ENCODE assay signal across 7 mouse cellular contexts in the genomic region with DNA sequence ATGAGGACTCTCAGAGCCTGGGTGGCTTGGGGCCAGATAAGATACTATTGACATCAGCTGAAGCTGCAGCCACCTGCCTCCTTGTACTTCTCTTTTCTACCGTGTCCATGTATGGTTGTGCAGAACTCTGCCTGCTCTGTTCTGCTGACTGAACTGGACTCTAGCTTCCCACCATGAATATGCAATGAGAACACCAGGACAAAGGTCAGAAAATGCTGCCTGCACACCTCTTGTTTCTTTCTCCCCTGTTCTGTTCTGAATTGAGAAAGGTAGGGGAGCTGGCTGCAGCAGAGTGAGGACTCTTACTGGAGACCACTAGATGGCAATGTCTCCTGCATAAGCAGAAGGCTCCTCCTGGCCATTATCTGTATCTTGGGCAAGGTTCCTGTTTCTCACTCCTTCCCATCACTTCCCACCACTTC. TPM values are rescaled to one million over a fixed set of nuclear protein-coding genes. Genes with fewer than 3 reads are reported as not detected.
DNase-seq lines count a peak whose midpoint lies in the region; ATAC-seq and TF ChIP-seq lines count a peak whose summit lies in the region.

No protein-coding gene starts in this region.

- no peaks in the 10 kb centered on the region for H3K4me1 ChIP-seq in neural tube, embryonic 14.5 days (ENCODE audit: control insufficient read depth, insufficient read depth, low read length)
- no peaks in the 10 kb centered on the region for H3K4me1 ChIP-seq in kidney, postnatal 0 days (replicated peaks; ENCODE audit: insufficient read depth, low read length)

- no peak overlapping the region for H3K4me2 ChIP-seq in neural tube, embryonic 14.5 days (ENCODE audit: low read depth, low read length)
- H3K4me2 ChIP-seq in kidney, postnatal 0 days (ENCODE audit: low read length): no peak overlapping the region

- H3K9me3 ChIP-seq in neural tube, embryonic 14.5 days (ENCODE audit: control insufficient read depth, low read length): no peaks in the 10 kb centered on the region
- no peaks in the 10 kb centered on the region for H3K9me3 ChIP-seq in kidney, postnatal 0 days (replicated peaks; ENCODE audit: low read length)

- no peaks in the 10 kb centered on the region for H3K27me3 ChIP-seq in neural tube, embryonic 14.5 days (ENCODE audit: control insufficient read depth, insufficient read depth, low read length)
- no peaks in the 10 kb centered on the region for H3K27me3 ChIP-seq in kidney, postnatal 0 days (ENCODE audit: insufficient read depth, low read length)

- peak; percentile 89 for TF ChIP-seq CTCF in kidney, postnatal 0 days (IDR thresholded peaks at IDR 0.05; ENCODE audit: low read depth)

- H3K9ac ChIP-seq in neural tube, embryonic 14.5 days (replicated peaks; ENCODE audit: low read depth, low read length): no peak overlapping the region
- H3K9ac ChIP-seq in kidney, postnatal 0 days (ENCODE audit: low read depth, low read length): no peak overlapping the region

- no peak overlapping the region for H3K4me3 ChIP-seq in neural tube, embryonic 14.5 days (ENCODE audit: low read depth, low read length)
- H3K4me3 ChIP-seq in kidney, postnatal 0 days (replicated peaks; ENCODE audit: low read depth, low read length): no peak overlapping the region

- ATAC-seq in neural tube, embryonic 14.5 days (ENCODE audit: low read depth): 0 out of 2 replicates have a peak, but pooled peaks have one; percentile 21
- ATAC-seq in erythroblast, adult 5-6 weeks (replicated peaks; ENCODE audit: low FRiP score, poor library complexity, severe bottlenecking): peak; percentile 42; the same call in 1 of the 2 replicates
- ATAC-seq in kidney, postnatal 0 days (replicated peaks; ENCODE audit: low FRiP score, low read depth): peak; percentile 87
- ATAC-seq in megakaryocyte, adult 5-6 weeks (ENCODE audit: poor library complexity, severe bottlenecking): peak; percentile 81

- no peak overlapping the region for H3K27ac ChIP-seq in neural tube, embryonic 14.5 days (ENCODE audit: low read depth, low read length)
- H3K27ac ChIP-seq in kidney, postnatal 0 days: no peak overlapping the region

- 88% methylated on average over 1 of the region's 1 CpGs for WGBS in neural tube, embryonic 14.5 days
- WGBS in kidney, postnatal 0 days: 50% methylated on average over 1 of the region's 1 CpGs

- DNase-seq in neural tube, embryonic 10.5 days (ENCODE audit: extremely low spot score, low spot score): no peak
- peak; percentile 22 to 43 for DNase-seq in adrenal gland, postnatal 36 days
- DNase-seq in kidney, postnatal 0 days (ENCODE audit: low spot score): peak; percentile 76
- peak; percentile 37 for DNase-seq in thymus, postnatal 25 days

- H3K36me3 ChIP-seq in neural tube, embryonic 14.5 days (ENCODE audit: control insufficient read depth, insufficient read depth, low read length): no peaks in the 10 kb centered on the region
- no peaks in the 10 kb centered on the region for H3K36me3 ChIP-seq in kidney, postnatal 0 days (ENCODE audit: insufficient read depth, low read length)

RNA-seq across cellular contexts. Expression of gene Slc6a20b, which starts 6.3 kb away (rescaled TPM):
- 0.46 and 0.52 TPM in 2 replicates for polyA plus RNA-seq in neural tube, embryonic 14.5 days (2014; fragmentation: Nextera tagmentation; extraction: Ambion mirVana)
- not detected for total RNA-seq in adrenal gland, postnatal 36 days (2021)
- total RNA-seq in erythroblast, adult 5-6 weeks (2015; ENCODE audit: low replicate concordance): 1.0 TPM in 1 of 2 replicates, not detected in the other
- total RNA-seq in erythroblast, adult 5-6 weeks (2017; ENCODE audit: low replicate concordance): 1.3 and 1.4 TPM in 2 replicates
- polyA plus RNA-seq in kidney, postnatal 0 days (2015; fragmentation: Nextera tagmentation; extraction: Ambion mirVana): 9.5 and 12.1 TPM in 2 replicates
- not detected in 2 replicates for total RNA-seq in megakaryocyte, adult 5-6 weeks (2015)
- total RNA-seq in megakaryocyte, adult 5-6 weeks (2017): 0.12 and 0.22 TPM in 2 replicates

RNA-seq across cellular contexts. Expression of gene Ccr9, which starts 39.6 kb away (rescaled TPM):
- polyA plus RNA-seq in neural tube, embryonic 14.5 days (2014; fragmentation: Nextera tagmentation; extraction: Ambion mirVana): 0.04 and 0.26 TPM in 2 replicates
- total RNA-seq in adrenal gland, postnatal 36 days (2021): under 1 TPM in 1 of 2 experiments, not detected in 1; 0.07 TPM
- 0.84 and 3.5 TPM in 2 replicates for total RNA-seq in erythroblast, adult 5-6 weeks (2015; ENCODE audit: low replicate concordance)
- 0.34 and 0.84 TPM in 2 replicates for total RNA-seq in erythroblast, adult 5-6 weeks (2017; ENCODE audit: low replicate concordance)
- polyA plus RNA-seq in kidney, postnatal 0 days (2015; fragmentation: Nextera tagmentation; extraction: Ambion mirVana): 0.11 and 0.23 TPM in 2 replicates
- total RNA-seq in megakaryocyte, adult 5-6 weeks (2015): 0.78 and 1.4 TPM in 2 replicates
- 1.1 and 1.4 TPM in 2 replicates for total RNA-seq in megakaryocyte, adult 5-6 weeks (2017)

RNA-seq across cellular contexts. Expression of gene Slc6a20a, which starts 40.0 kb away (rescaled TPM):
- 1.3 and 4.8 TPM in 2 replicates for polyA plus RNA-seq in neural tube, embryonic 14.5 days (2014; fragmentation: Nextera tagmentation; extraction: Ambion mirVana)
- under 1 TPM in 1 of 2 experiments, not detected in 1; 0.07 TPM for total RNA-seq in adrenal gland, postnatal 36 days (2021)
- 34.3 and 35.2 TPM in 2 replicates for total RNA-seq in erythroblast, adult 5-6 weeks (2015; ENCODE audit: low replicate concordance)
- 39.0 TPM in 2 replicates for total RNA-seq in erythroblast, adult 5-6 weeks (2017; ENCODE audit: low replicate concordance)
- polyA plus RNA-seq in kidney, postnatal 0 days (2015; fragmentation: Nextera tagmentation; extraction: Ambion mirVana): 2.2 TPM in 2 replicates
- 0.42 and 1.3 TPM in 2 replicates for total RNA-seq in megakaryocyte, adult 5-6 weeks (2015)
- 0.11 and 0.85 TPM in 2 replicates for total RNA-seq in megakaryocyte, adult 5-6 weeks (2017)

Comparison
In these comparisons a context has a peak if more than half of its experiments do, and no peak if none do; other contexts are left out.
1. ATAC-seq: peak in every context shown above with its lines; median percentile 87 in kidney, postnatal 0 days; 81 in megakaryocyte, adult 5-6 weeks; 42 in erythroblast, adult 5-6 weeks; 21 in neural tube, embryonic 14.5 days.
2. RNA of gene Slc6a20a, which starts 40.0 kb away (total RNA-seq): 34.3 to 39.0 TPM in erythroblast, adult 5-6 weeks; 0.11 to 1.3 TPM in megakaryocyte, adult 5-6 weeks and 0.07 TPM in adrenal gland, postnatal 36 days; every median in the first group is over 10 times any median in the second.